Mouse (Mus musculus): ENCODE measurements at regions not wholly inside any gene's neighbourhood (a gene's known extent, or its start where the extent isn't known, plus 50 kb on each side); places are given as distances from the start of the nearest gene placed in this dataset.

DNA sequence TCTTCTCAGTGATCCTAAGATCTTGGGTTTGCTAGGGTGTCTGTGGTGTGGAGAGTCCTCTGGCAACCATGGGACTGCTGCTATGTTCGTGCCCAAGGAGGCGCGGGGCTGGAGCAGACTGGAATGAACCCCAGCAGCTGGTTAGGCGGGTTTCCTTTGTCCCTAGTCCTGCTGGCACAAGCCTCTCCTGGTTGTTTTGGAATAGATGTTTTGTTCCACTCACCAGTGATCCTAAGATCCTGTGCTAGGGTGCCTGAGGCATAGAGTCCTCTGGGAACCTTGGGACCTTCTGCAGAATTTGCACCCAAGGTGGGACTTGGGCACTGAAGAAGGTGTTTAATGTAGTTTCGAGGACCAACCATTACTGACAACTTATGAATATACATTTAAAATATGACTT lies 1205.9 kb upstream of the Gm8797 start:
- no peak overlapping the region for H3K4me3 ChIP-seq
- ATAC-seq (ENCODE audit: low FRiP score, low read depth), result 0 out of 2 replicates have a peak, but pooled peaks have one; percentile 14

DNA sequence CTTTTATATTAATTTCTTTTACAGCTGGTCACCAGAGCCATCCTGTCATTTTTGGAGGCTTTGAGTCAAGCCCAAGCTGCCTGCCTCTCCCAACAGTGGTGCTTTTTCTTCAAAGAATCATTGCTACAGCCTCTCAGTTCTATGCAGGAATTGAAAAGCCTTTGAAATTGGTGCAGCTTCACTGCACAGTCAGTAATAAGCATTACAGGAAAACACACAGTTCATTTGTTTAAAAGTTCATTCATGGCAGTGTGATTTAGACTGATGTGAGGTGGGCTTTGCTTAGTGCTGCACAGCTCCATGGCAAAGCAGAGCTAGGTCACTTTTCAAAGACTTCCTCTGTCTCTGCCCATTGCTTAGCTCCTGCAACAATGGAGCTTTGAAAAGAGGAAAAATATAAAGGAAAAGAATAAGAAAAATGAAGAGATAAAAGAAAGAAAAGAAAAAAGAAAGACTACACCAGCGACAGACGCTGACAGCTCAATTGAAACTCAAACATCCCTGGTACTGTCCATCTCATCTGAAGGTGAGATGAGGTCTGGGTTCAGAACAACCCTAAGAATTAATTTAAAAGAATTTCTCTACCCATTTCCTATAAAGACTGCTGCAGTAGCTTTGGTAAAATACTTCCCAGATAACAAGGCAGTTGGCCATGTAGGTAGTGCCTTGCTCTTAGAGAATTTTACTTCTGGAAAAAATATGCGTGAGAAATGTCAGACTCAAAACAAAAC lies 1204.3 kb upstream of the Gm8797 start:
- H3K9me3 ChIP-seq, result no peaks in the 10 kb centered on the region
- no peak overlapping the region for H3K4me3 ChIP-seq
- no peak overlapping the region for H3K4me2 ChIP-seq (replicated peaks)
- no peak overlapping the region for H3K9ac ChIP-seq (replicated peaks)
- peak overlapping the region; percentile 46; the same call in 1 of the 2 replicates for H3K27ac ChIP-seq (replicated peaks)
- WGBS, result 40% methylated on average over 3 of the region's 3 CpGs
- no peaks in the 10 kb centered on the region for H3K36me3 ChIP-seq
- no peaks in the 10 kb centered on the region for H3K27me3 ChIP-seq
- peak; percentile 92 for ATAC-seq (ENCODE audit: low FRiP score, low read depth)
- peaks cover 4% of the 10 kb centered on the region for H3K4me1 ChIP-seq

More for the DNA sequence above, 1205.9 kb upstream of the Gm8797 start:
- Histone ChIP-seq H3K27me3 (no peaks in the 10 kb centered on the region), H3K27ac (replicated peaks) (no peak overlapping the region), H3K4me1 (peaks cover 4% of the 10 kb centered on the region), H3K4me2 (replicated peaks) (no peak overlapping the region), H3K36me3 (no peaks in the 10 kb centered on the region), H3K9ac (replicated peaks) (no peak overlapping the region), H3K9me3 (no peaks in the 10 kb centered on the region)
- 85% methylated on average over 5 of the region's 5 CpGs for WGBS

DNA sequence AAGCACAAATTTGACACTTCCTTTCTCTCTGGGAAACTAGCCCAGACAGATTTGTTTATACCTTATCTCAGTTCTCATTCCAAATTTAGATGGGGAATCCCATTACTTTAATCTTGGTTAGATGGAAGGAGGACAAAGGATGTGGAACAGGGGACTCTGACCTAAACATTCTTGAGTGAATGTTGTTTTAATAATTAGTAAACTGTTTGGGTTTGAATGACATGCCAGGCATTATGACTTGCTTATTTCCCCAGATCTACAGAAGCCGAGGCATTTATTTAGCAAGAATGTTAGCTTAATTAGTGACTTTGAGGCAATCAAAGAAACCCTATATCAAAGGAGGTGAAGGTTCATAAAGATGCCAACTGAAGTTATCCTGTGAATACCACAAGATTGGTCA lies 1189.9 kb upstream of the Gm8797 start:
- no peak overlapping the region for H3K4me2 ChIP-seq (replicated peaks)
- H3K36me3 ChIP-seq, result no peaks in the 10 kb centered on the region
- no peak overlapping the region for H3K4me3 ChIP-seq
- H3K4me1 ChIP-seq, result no peaks in the 10 kb centered on the region
- ATAC-seq (ENCODE audit: low FRiP score, low read depth), result no peak
- H3K9me3 ChIP-seq, result no peaks in the 10 kb centered on the region
- no peak overlapping the region for H3K27ac ChIP-seq (replicated peaks)
- 88% methylated on average over 1 of the region's 1 CpGs for WGBS
- H3K9ac ChIP-seq (replicated peaks), result no peak overlapping the region
- no peaks in the 10 kb centered on the region for H3K27me3 ChIP-seq

DNA sequence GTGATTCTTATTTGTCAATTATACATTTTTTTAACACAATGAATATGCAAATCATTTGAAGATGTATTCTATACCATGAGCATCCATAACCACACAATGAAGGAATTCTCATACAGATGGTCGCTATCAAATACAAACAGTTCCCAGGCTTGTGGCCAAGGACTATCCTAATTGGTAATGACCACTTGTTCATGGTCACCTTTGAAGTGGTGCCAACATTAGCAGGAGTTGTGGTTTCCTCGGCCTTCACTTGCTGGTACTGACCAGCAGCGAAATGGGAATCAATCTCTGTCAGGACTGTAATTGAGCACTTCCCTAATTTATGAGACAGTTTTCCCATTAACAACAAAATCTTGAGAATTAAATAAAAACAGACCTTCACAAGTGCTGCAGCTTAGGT lies 1168.1 kb upstream of the Gm8797 start:
- Histone ChIP-seq H3K27ac (replicated peaks) (no peak overlapping the region), H3K36me3 (no peaks in the 10 kb centered on the region), H3K27me3 (no peaks in the 10 kb centered on the region), H3K4me3 (no peak overlapping the region), H3K9me3 (no peaks in the 10 kb centered on the region), H3K4me1 (no peaks in the 10 kb centered on the region), H3K4me2 (replicated peaks) (no peak overlapping the region), H3K9ac (replicated peaks) (no peak overlapping the region)
- ATAC-seq (ENCODE audit: low FRiP score, low read depth), result no peak
- 93% methylated on average over 3 of the region's 3 CpGs for WGBS

DNA sequence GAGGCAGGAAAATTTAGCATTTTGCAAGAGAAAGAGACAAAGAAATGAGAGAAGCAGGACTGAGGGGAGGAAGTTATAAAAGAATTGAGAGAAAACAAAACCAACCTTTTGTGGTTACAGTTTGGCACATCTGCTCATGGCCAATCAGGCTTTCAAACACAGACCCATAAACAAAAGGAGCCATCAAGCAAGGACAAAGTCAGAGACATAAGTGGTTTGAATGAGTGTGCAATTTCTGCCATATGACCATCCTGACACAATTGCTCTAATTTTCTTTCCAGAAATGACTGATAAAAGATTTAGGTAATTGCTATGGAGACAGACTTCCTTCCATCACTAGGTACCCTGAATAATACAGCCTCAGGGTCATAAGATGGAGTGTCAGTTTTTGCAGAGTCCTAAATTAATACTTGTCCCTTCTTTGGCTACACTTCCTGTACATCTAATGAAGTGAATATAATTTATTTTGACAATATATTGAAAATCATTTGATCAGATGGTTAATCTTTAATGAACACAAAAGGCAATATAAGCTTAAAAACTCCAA lies 1156.6 kb upstream of the Gm8797 start:
- no peak overlapping the region for H3K4me2 ChIP-seq (replicated peaks)
- H3K9me3 ChIP-seq, result no peaks in the 10 kb centered on the region
- no peak overlapping the region for H3K4me3 ChIP-seq
- no peak overlapping the region for H3K27ac ChIP-seq (replicated peaks)
- no peaks in the 10 kb centered on the region for H3K4me1 ChIP-seq
- H3K9ac ChIP-seq (replicated peaks), result no peak overlapping the region
- no peak for ATAC-seq (ENCODE audit: low FRiP score, low read depth)
- no peaks in the 10 kb centered on the region for H3K27me3 ChIP-seq
- H3K36me3 ChIP-seq, result no peaks in the 10 kb centered on the region

DNA sequence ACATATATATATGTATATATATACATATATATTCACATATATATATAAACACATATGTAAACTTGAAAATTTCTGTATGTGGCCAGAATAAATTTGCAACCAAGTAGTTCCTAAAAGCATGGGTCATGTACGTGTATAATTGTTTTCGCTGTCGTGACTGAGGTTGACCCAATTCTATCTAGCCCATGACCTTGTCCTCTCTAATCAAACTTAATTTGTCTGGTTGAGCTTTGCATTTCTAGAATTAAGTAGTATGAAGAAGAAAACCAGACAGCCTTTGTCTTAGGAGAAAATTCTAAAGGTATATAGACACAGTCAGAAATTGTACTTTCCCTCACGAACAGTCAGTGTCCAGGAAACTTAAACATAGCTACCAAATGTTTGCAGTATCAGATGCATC lies 1156.1 kb upstream of the Gm8797 start:
- Histone ChIP-seq H3K4me2 (replicated peaks) (no peak overlapping the region), H3K27me3 (no peaks in the 10 kb centered on the region), H3K4me3 (no peak overlapping the region), H3K4me1 (no peaks in the 10 kb centered on the region), H3K27ac (replicated peaks) (no peak overlapping the region), H3K9me3 (no peaks in the 10 kb centered on the region), H3K9ac (replicated peaks) (no peak overlapping the region), H3K36me3 (no peaks in the 10 kb centered on the region)
- WGBS, result 80% methylated on average over 4 of the region's 4 CpGs
- no peak for ATAC-seq (ENCODE audit: low FRiP score, low read depth)
